Mouse (Mus musculus): ENCODE data around the gene 4930432M17Rik.

DNA sequence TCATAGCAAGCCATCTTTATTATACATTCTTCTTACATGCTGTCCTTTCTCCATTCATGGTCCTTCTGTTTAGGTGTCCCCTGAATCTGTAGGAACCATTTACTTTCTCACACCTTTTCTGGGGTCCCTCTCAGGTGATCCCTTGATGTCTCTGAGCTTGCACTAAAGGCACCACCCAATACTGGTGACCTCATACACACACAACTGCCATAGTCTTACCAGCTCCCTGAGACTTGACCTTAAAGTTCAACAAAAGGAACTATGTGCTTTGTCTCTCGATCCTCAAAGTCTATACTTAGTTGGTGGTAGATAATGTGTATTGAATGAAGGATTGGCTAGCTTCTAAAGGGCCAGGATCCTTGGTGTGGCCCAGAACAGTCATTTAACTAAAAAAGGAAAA lies 15.4 kb downstream of the 4930432M17Rik start:
- TF ChIP-seq TAL1 (IDR thresholded peaks at IDR 0.05; ENCODE audit: low read length) (no peak), GATA1 (IDR thresholded peaks at IDR 0.05; ENCODE audit: low read length) (no peak)

Measured in erythroblast, embryonic 14.5 days (primary cell).